Mouse (Mus musculus) liver, adult 2 months (tissue): Measurements from ENCODE around the gene Cox20.

Source experiments
- CTCF ChIP-seq: fragments of 200-500 bp; IDR thresholded peaks from 2 replicates; pipeline ENCODE4 v1.5.1; 2011; ENCODE audit warnings: low read depth, low read length, control low read depth
- POLR2A ChIP-seq: fragments of 200-500 bp; IDR thresholded peaks from 2 replicates; pipeline ENCODE4 v1.6.1; 2011; ENCODE audit warnings: low read length, control low read depth; ENCODE audit not compliant: insufficient read depth; ENCODE audit errors: extremely low read depth

DNA sequence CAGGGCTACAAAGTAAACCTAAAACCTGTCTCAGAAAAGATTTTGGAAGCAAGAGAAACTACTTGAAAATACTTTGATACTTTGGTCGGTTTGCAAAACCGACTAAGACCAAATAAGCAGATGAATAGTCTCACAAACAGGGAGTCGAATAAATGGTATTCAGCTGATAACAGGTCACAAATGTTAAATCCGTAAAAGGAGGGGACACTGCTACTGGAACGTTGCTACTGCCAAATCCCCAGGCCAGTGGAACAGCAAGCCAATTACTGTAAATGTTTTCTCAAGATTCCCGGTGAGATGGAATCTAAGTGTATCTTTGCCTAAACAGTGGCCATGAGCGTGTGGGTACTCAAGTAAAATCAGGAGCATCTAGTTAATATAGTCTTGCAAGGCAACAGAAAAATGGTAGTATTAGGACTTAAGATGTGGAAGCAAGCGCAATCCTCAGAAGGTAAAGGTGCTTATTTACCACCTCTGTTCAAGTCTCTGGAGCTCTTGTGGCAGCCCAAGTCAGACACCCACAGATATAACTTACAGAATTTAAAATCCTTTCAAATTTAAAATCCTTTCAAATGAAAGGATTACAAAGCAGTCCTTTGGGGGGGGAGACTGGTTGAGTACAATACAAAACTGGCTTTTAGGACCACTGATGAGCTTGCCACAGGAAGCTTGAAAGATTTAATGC, 1.2 kb downstream of the Cox20 start:
- TF ChIP-seq CTCF (no peak), POLR2A (no peak)
